Mouse (Mus musculus): ENCODE data around the gene Ect2. TPM values are rescaled to one million over a fixed set of nuclear protein-coding genes. Genes with fewer than 3 reads are reported as not detected.

Gene Ect2
- total and polyA plus RNA-seq, 2 experiments from 2014 or later = 8.6 to 14.7 TPM

DNA sequence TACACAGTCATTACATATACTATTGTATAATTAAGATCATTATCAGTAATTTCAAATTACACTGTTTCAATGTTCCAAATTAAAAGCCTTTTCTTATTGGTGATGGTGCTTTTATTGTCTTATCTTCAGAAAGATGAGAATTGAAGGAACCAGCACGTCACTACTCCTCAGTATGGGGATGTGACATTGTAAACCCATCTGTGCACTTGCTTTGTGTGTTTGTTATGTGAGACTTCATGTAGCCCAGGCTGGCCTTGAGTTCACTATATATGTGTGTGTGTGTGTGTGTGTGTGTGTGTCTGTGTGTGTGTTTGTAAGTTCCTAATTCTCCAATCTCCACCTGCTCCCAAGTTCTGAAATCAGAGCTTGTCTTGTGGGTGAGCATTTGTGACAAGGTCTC, 16.6 kb upstream of the Ect2 start:
- DNase-seq (ENCODE audit: low spot score) (no peak), ATAC-seq (ENCODE audit: insufficient read depth, low read depth) (no peak)
- no peak for TF ChIP-seq CTCF (IDR thresholded peaks at IDR 0.05; ENCODE audit: low read depth)
- WGBS = 71% methylated on average over 1 of the region's 1 CpGs
- no peak overlapping the region for H3K9ac ChIP-seq (replicated peaks; ENCODE audit: low read depth, low read length)
- no peak overlapping the region for H3K27ac ChIP-seq (ENCODE audit: low read depth)
- no peaks in the 10 kb centered on the region for H3K9me3 ChIP-seq (replicated peaks; ENCODE audit: control insufficient read depth, low read length)
- no peaks in the 10 kb centered on the region for H3K36me3 ChIP-seq (replicated peaks; ENCODE audit: control insufficient read depth, insufficient read depth, low read length)
- no peaks in the 10 kb centered on the region for H3K4me1 ChIP-seq (ENCODE audit: control insufficient read depth, insufficient read depth)
- H3K4me3 ChIP-seq (ENCODE audit: low read depth, low read length) = no peak overlapping the region
- H3K4me2 ChIP-seq (ENCODE audit: low read depth, low read length) = no peak overlapping the region
- H3K27me3 ChIP-seq (ENCODE audit: control insufficient read depth, insufficient read depth, low read length) = no peaks in the 10 kb centered on the region

DNA sequence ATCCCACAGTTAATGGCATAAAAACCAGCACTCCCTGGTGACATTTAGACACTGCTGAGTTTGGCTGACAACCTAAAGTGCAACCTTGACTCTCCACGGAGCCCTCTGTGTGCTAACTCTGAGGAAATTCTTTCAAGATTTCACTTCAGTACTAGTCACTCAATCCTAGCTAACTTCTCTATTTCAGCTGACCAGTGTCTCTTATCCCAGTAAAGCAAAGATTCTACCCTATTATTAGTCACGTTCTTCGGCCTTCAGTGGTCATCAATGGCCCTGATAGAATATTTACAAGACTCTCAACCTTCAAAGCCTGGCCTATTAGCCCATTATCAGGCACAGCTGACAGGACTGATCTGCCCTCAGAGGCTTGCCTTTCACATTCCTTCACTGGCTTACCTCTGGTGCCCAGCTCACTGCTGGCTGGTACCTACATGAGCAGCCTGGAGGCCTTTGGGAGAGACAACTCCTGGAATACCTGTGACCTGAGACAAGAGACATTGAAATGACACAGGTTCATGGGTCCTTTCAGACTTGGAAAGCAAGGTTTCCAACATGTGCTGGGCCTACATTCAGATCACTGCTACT, 11.9 kb upstream of the Ect2 start:
- no peak overlapping the region for H3K4me3 ChIP-seq (ENCODE audit: low read depth, low read length)
- H3K27me3 ChIP-seq (ENCODE audit: control insufficient read depth, insufficient read depth, low read length) = no peaks in the 10 kb centered on the region
- no peak for DNase-seq (ENCODE audit: low spot score)
- no peaks in the 10 kb centered on the region for H3K36me3 ChIP-seq (replicated peaks; ENCODE audit: control insufficient read depth, insufficient read depth, low read length)
- TF ChIP-seq EP300 (IDR thresholded peaks at IDR 0.05; ENCODE audit: low read depth) (no peak), CTCF (IDR thresholded peaks at IDR 0.05; ENCODE audit: low read depth) (no peak)
- H3K9ac ChIP-seq (replicated peaks; ENCODE audit: low read depth, low read length) = no peak overlapping the region
- WGBS = 69% methylated on average over 3 of the region's 3 CpGs
- ATAC-seq (ENCODE audit: insufficient read depth, low read depth) = no peak
- no peaks in the 10 kb centered on the region for H3K9me3 ChIP-seq (replicated peaks; ENCODE audit: control insufficient read depth, low read length)
- no peak overlapping the region for H3K4me2 ChIP-seq (ENCODE audit: low read depth, low read length)
- H3K27ac ChIP-seq (ENCODE audit: low read depth) = no peak overlapping the region
- H3K4me1 ChIP-seq (ENCODE audit: control insufficient read depth, insufficient read depth) = no peaks in the 10 kb centered on the region

DNA sequence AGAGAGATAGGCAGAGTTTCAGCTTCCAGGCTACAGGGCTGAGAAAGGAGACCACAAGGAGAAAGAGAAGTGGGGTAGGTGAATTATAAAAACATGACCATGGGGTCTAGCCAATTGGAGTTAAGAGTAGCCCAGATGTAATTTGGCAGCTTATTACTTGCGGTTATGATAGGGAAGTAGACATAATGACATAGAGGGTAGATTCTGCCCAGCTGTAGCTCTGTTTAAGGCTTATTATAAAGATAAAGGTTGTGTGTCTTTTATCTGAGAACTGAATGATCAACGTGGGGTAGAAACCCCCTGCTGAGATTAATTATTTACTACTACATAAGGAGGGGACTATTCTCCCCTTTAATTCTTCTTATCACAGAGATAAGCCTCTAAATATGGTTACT, 8.7 kb upstream of the Ect2 start:
- TF ChIP-seq CTCF (IDR thresholded peaks at IDR 0.05; ENCODE audit: low read depth) (no peak), EP300 (IDR thresholded peaks at IDR 0.05; ENCODE audit: low read depth) (no peak)
- ATAC-seq (ENCODE audit: insufficient read depth, low read depth) = no peak
- WGBS = 48% methylated on average over 2 of the region's 2 CpGs
- Histone ChIP-seq H3K27ac (ENCODE audit: low read depth) (no peak overlapping the region), H3K4me2 (ENCODE audit: low read depth, low read length) (no peak overlapping the region), H3K27me3 (ENCODE audit: control insufficient read depth, insufficient read depth, low read length) (no peaks in the 10 kb centered on the region), H3K9ac (replicated peaks; ENCODE audit: low read depth, low read length) (no peak overlapping the region), H3K36me3 (replicated peaks; ENCODE audit: control insufficient read depth, insufficient read depth, low read length) (no peaks in the 10 kb centered on the region), H3K9me3 (replicated peaks; ENCODE audit: control insufficient read depth, low read length) (no peaks in the 10 kb centered on the region), H3K4me3 (ENCODE audit: low read depth, low read length) (no peak overlapping the region), H3K4me1 (ENCODE audit: control insufficient read depth, insufficient read depth) (no peaks in the 10 kb centered on the region)
- DNase-seq (ENCODE audit: low spot score) = no peak

DNA sequence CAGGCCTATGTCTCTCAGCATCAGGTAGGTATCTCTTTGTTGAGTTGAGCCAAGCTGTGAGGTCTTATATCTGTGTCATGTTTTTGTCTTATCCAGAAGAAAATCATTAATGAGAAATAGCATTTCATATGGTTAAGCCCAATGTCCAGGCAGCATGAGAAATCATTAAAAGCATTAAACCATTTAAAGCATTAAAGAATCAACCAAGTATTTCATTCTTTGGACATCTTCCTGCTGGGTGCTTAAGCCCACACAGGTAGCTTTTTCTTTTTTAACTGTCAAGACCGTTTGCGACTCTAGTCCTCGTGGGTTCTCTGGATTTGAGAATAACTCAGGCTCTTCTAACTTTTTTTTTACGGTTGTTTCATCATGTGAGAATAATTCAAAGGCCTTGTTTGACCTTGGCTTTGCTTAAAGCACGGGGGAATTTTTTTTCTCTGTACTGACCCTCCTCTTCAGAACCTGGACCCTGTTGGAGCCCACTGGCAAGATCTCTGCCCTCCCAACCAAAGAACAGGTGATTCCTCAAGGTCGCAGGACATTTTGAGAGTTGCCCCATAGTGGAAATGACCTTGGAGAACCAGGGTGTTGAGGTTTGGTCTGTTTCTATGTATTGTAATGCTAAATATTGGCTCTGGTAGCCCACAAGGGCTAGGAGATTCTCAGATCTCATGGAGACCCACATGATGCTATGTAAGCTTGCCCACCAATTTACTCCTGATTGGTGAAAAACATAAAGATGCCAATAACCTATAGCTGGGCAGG, 8.1 kb upstream of the Ect2 start:
- ATAC-seq (ENCODE audit: insufficient read depth, low read depth) (no peak), DNase-seq (ENCODE audit: low spot score) (no peak)
- no peak overlapping the region for H3K9ac ChIP-seq (replicated peaks; ENCODE audit: low read depth, low read length)
- H3K4me1 ChIP-seq (ENCODE audit: control insufficient read depth, insufficient read depth) = no peaks in the 10 kb centered on the region
- H3K27me3 ChIP-seq (ENCODE audit: control insufficient read depth, insufficient read depth, low read length) = no peaks in the 10 kb centered on the region
- no peak overlapping the region for H3K4me3 ChIP-seq (ENCODE audit: low read depth, low read length)
- no peak overlapping the region for H3K27ac ChIP-seq (ENCODE audit: low read depth)
- H3K9me3 ChIP-seq (replicated peaks; ENCODE audit: control insufficient read depth, low read length) = no peaks in the 10 kb centered on the region
- no peaks in the 10 kb centered on the region for H3K36me3 ChIP-seq (replicated peaks; ENCODE audit: control insufficient read depth, insufficient read depth, low read length)
- no peak for TF ChIP-seq EP300 (IDR thresholded peaks at IDR 0.05; ENCODE audit: low read depth)
- no peak for TF ChIP-seq CTCF (IDR thresholded peaks at IDR 0.05; ENCODE audit: low read depth)
- WGBS = 86% methylated on average over 6 of the region's 6 CpGs
- no peak overlapping the region for H3K4me2 ChIP-seq (ENCODE audit: low read depth, low read length)

DNA sequence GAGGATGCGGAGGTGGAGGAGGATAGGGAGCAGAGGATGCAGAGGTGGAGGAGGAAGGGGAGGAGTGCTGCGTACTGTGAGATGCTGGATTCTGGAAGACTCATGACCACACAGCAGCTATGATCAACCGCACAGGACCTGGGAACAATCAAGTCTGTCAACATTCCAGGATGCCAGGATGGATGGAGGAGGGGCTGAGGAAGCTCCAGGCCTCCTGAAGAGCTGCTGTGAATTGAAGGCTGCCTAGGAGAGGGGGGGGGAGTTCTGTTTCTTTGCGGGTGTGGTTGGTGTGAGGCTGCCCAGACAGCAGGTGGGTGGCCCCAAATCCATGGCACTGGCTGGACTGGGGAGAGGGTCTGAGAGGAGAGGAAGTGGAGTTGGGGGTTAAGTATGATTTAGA, 5.2 kb upstream of the Ect2 start:
- no peak for DNase-seq (ENCODE audit: low spot score)
- H3K27me3 ChIP-seq (ENCODE audit: control insufficient read depth, insufficient read depth, low read length) = no peaks in the 10 kb centered on the region
- TF ChIP-seq CTCF (IDR thresholded peaks at IDR 0.05; ENCODE audit: low read depth) (no peak), EP300 (IDR thresholded peaks at IDR 0.05; ENCODE audit: low read depth) (no peak)
- no peak overlapping the region for H3K4me3 ChIP-seq (ENCODE audit: low read depth, low read length)
- no peak overlapping the region for H3K4me2 ChIP-seq (ENCODE audit: low read depth, low read length)
- H3K4me1 ChIP-seq (ENCODE audit: control insufficient read depth, insufficient read depth) = peaks cover 18% of the 10 kb centered on the region
- WGBS = 31% methylated on average over 4 of the region's 4 CpGs
- no peak overlapping the region for H3K27ac ChIP-seq (ENCODE audit: low read depth)
- ATAC-seq (ENCODE audit: insufficient read depth, low read depth) = no peak
- no peak overlapping the region for H3K9ac ChIP-seq (replicated peaks; ENCODE audit: low read depth, low read length)
- H3K9me3 ChIP-seq (replicated peaks; ENCODE audit: control insufficient read depth, low read length) = no peaks in the 10 kb centered on the region
- H3K36me3 ChIP-seq (replicated peaks; ENCODE audit: control insufficient read depth, insufficient read depth, low read length) = no peaks in the 10 kb centered on the region

DNA sequence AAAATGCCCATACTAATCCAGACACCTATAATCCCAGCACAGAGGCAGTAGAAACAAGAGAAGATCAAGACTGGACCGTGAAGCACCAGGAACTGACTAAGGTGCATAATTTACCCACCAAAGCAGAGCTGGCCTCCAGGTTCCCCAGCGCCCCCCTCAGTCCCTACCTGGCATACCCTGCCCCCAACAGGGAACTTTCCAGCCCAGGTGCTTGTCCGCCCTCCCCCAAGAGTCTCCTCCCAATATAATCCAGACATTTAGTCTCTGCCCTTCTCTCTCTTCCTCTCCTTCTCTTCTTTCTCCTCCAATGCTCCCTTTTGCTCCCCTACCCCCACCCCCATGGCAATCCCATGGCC, 2.9 kb upstream of the Ect2 start:
- peaks cover 24% of the 10 kb centered on the region for H3K4me1 ChIP-seq (ENCODE audit: control insufficient read depth, insufficient read depth)
- H3K4me3 ChIP-seq (ENCODE audit: low read depth, low read length) = no peak overlapping the region
- H3K27me3 ChIP-seq (ENCODE audit: control insufficient read depth, insufficient read depth, low read length) = no peaks in the 10 kb centered on the region
- no peak overlapping the region for H3K4me2 ChIP-seq (ENCODE audit: low read depth, low read length)
- H3K27ac ChIP-seq (ENCODE audit: low read depth) = no peak overlapping the region
- no peaks in the 10 kb centered on the region for H3K9me3 ChIP-seq (replicated peaks; ENCODE audit: control insufficient read depth, low read length)
- 61% methylated on average over 3 of the region's 3 CpGs for WGBS
- no peak overlapping the region for H3K9ac ChIP-seq (replicated peaks; ENCODE audit: low read depth, low read length)
- ATAC-seq (ENCODE audit: insufficient read depth, low read depth) (no peak), DNase-seq (ENCODE audit: low spot score) (no peak)
- no peaks in the 10 kb centered on the region for H3K36me3 ChIP-seq (replicated peaks; ENCODE audit: control insufficient read depth, insufficient read depth, low read length)
- TF ChIP-seq EP300 (IDR thresholded peaks at IDR 0.05; ENCODE audit: low read depth) (no peak), CTCF (IDR thresholded peaks at IDR 0.05; ENCODE audit: low read depth) (no peak)

Data from heart, postnatal 0 days (tissue).